Mouse (Mus musculus): ENCODE results near the gene Kng1. TPM values are rescaled to one million over a fixed set of nuclear protein-coding genes. Genes with fewer than 3 reads are reported as not detected.
"Not testable (repeated sequence)": the region's sequence is repeated elsewhere in the genome, so short reads cannot be mapped to it uniquely, and the experiment has no call there.

Gene Kng1
- polyA plus RNA-seq, 1 experiment from 2014 or later: not detected

GRCm38 (mm10) chr16:23060781-23061325 lies 3.2 kb downstream of the Kng1 start:
- H3K36me3 ChIP-seq (ENCODE audit: control insufficient read depth, insufficient read depth, low read length); ATAC-seq (ENCODE audit: insufficient number of reproducible peaks, insufficient read depth, low FRiP score, low read depth); H3K4me2 ChIP-seq (ENCODE audit: low read length); H3K9ac ChIP-seq (ENCODE audit: low read length); H3K4me3 ChIP-seq (ENCODE audit: control insufficient read depth in 1 of 2, insufficient read depth in 1 of 2, low read depth in 1 of 2, low read length in 2 of 2); H3K27ac ChIP-seq (replicated peaks in 1 of 2; ENCODE audit: control insufficient read depth in 1 of 2, insufficient read depth in 1 of 2, low read depth in 2 of 2, low read length in 2 of 2); H3K9me3 ChIP-seq (ENCODE audit: control insufficient read depth, low read length); H3K4me1 ChIP-seq (ENCODE audit: control insufficient read depth in 2 of 2, insufficient read depth in 2 of 2, low read length in 2 of 2); H3K27me3 ChIP-seq (ENCODE audit: control insufficient read depth, insufficient read depth, low read length): not testable (repeated sequence)
- 80% methylated on average over 5 of the region's 5 CpGs for WGBS

GRCm38 (mm10) chr16:23077516-23077915 lies 19.9 kb downstream of the Kng1 start:
- not testable (repeated sequence) for H3K9ac ChIP-seq (ENCODE audit: low read length); H3K9me3 ChIP-seq (ENCODE audit: control insufficient read depth, low read length); H3K36me3 ChIP-seq (ENCODE audit: control insufficient read depth, insufficient read depth, low read length); H3K27me3 ChIP-seq (ENCODE audit: control insufficient read depth, insufficient read depth, low read length); ATAC-seq (ENCODE audit: insufficient number of reproducible peaks, insufficient read depth, low FRiP score, low read depth); H3K27ac ChIP-seq (replicated peaks in 1 of 2; ENCODE audit: control insufficient read depth in 1 of 2, insufficient read depth in 1 of 2, low read depth in 2 of 2, low read length in 2 of 2); H3K4me3 ChIP-seq (ENCODE audit: control insufficient read depth in 1 of 2, insufficient read depth in 1 of 2, low read depth in 1 of 2, low read length in 2 of 2); H3K4me1 ChIP-seq (ENCODE audit: control insufficient read depth in 2 of 2, insufficient read depth in 2 of 2, low read length in 2 of 2); H3K4me2 ChIP-seq (ENCODE audit: low read length)
- 82% methylated on average over 6 of the region's 6 CpGs for WGBS

GRCm38 (mm10) chr16:23087159-23087558 lies 29.5 kb downstream of the Kng1 start:
- H3K4me3 ChIP-seq (ENCODE audit: control insufficient read depth in 1 of 2, insufficient read depth in 1 of 2, low read depth in 1 of 2, low read length in 2 of 2); H3K27ac ChIP-seq (replicated peaks in 1 of 2; ENCODE audit: control insufficient read depth in 1 of 2, insufficient read depth in 1 of 2, low read depth in 2 of 2, low read length in 2 of 2); H3K27me3 ChIP-seq (ENCODE audit: control insufficient read depth, insufficient read depth, low read length); H3K9me3 ChIP-seq (ENCODE audit: control insufficient read depth, low read length); H3K36me3 ChIP-seq (ENCODE audit: control insufficient read depth, insufficient read depth, low read length); H3K4me1 ChIP-seq (ENCODE audit: control insufficient read depth in 2 of 2, insufficient read depth in 2 of 2, low read length in 2 of 2); H3K9ac ChIP-seq (ENCODE audit: low read length); H3K4me2 ChIP-seq (ENCODE audit: low read length); ATAC-seq (ENCODE audit: insufficient number of reproducible peaks, insufficient read depth, low FRiP score, low read depth): not testable (repeated sequence)
- 64% methylated on average over 8 of the region's 8 CpGs for WGBS

GRCm38 (mm10) chr16:23087712-23088111 lies 30.0 kb downstream of the Kng1 start:
- not testable (repeated sequence) for H3K4me1 ChIP-seq (ENCODE audit: control insufficient read depth in 2 of 2, insufficient read depth in 2 of 2, low read length in 2 of 2); H3K9me3 ChIP-seq (ENCODE audit: control insufficient read depth, low read length); H3K9ac ChIP-seq (ENCODE audit: low read length); H3K27me3 ChIP-seq (ENCODE audit: control insufficient read depth, insufficient read depth, low read length); H3K27ac ChIP-seq (replicated peaks in 1 of 2; ENCODE audit: control insufficient read depth in 1 of 2, insufficient read depth in 1 of 2, low read depth in 2 of 2, low read length in 2 of 2); H3K36me3 ChIP-seq (ENCODE audit: control insufficient read depth, insufficient read depth, low read length); H3K4me2 ChIP-seq (ENCODE audit: low read length); ATAC-seq (ENCODE audit: insufficient number of reproducible peaks, insufficient read depth, low FRiP score, low read depth); H3K4me3 ChIP-seq (ENCODE audit: control insufficient read depth in 1 of 2, insufficient read depth in 1 of 2, low read depth in 1 of 2, low read length in 2 of 2)
- WGBS: 37% methylated on average over 4 of the region's 4 CpGs

GRCm38 (mm10) chr16:23088491-23088890 lies 30.8 kb downstream of the Kng1 start:
- H3K4me2 ChIP-seq (ENCODE audit: low read length); H3K9ac ChIP-seq (ENCODE audit: low read length); H3K4me1 ChIP-seq (ENCODE audit: control insufficient read depth in 2 of 2, insufficient read depth in 2 of 2, low read length in 2 of 2); H3K4me3 ChIP-seq (ENCODE audit: control insufficient read depth in 1 of 2, insufficient read depth in 1 of 2, low read depth in 1 of 2, low read length in 2 of 2); H3K27me3 ChIP-seq (ENCODE audit: control insufficient read depth, insufficient read depth, low read length); H3K9me3 ChIP-seq (ENCODE audit: control insufficient read depth, low read length); ATAC-seq (ENCODE audit: insufficient number of reproducible peaks, insufficient read depth, low FRiP score, low read depth); H3K36me3 ChIP-seq (ENCODE audit: control insufficient read depth, insufficient read depth, low read length); H3K27ac ChIP-seq (replicated peaks in 1 of 2; ENCODE audit: control insufficient read depth in 1 of 2, insufficient read depth in 1 of 2, low read depth in 2 of 2, low read length in 2 of 2): not testable (repeated sequence)
- 94% methylated on average over 1 of the region's 1 CpGs for WGBS

GRCm38 (mm10) chr16:23091345-23091744 lies 33.7 kb downstream of the Kng1 start:
- not testable (repeated sequence) for ATAC-seq (ENCODE audit: insufficient number of reproducible peaks, insufficient read depth, low FRiP score, low read depth); H3K4me3 ChIP-seq (ENCODE audit: control insufficient read depth in 1 of 2, insufficient read depth in 1 of 2, low read depth in 1 of 2, low read length in 2 of 2); H3K4me1 ChIP-seq (ENCODE audit: control insufficient read depth in 2 of 2, insufficient read depth in 2 of 2, low read length in 2 of 2); H3K27ac ChIP-seq (replicated peaks in 1 of 2; ENCODE audit: control insufficient read depth in 1 of 2, insufficient read depth in 1 of 2, low read depth in 2 of 2, low read length in 2 of 2); H3K9me3 ChIP-seq (ENCODE audit: control insufficient read depth, low read length); H3K27me3 ChIP-seq (ENCODE audit: control insufficient read depth, insufficient read depth, low read length); H3K36me3 ChIP-seq (ENCODE audit: control insufficient read depth, insufficient read depth, low read length); H3K4me2 ChIP-seq (ENCODE audit: low read length); H3K9ac ChIP-seq (ENCODE audit: low read length)

GRCm38 (mm10) chr16:23093321-23093953 lies 35.8 kb downstream of the Kng1 start:
- Histone ChIP-seq H3K4me2 (ENCODE audit: low read length) (no peak overlapping the region), H3K9ac (ENCODE audit: low read length) (no peak overlapping the region), H3K27me3 (ENCODE audit: control insufficient read depth, insufficient read depth, low read length) (no peaks in the 10 kb centered on the region), H3K9me3 (ENCODE audit: control insufficient read depth, low read length) (no peaks in the 10 kb centered on the region), H3K4me1 (ENCODE audit: control insufficient read depth in 2 of 2, insufficient read depth in 2 of 2, low read length in 2 of 2) (no peaks in the 10 kb centered on the region), H3K27ac (replicated peaks in 1 of 2; ENCODE audit: control insufficient read depth in 1 of 2, insufficient read depth in 1 of 2, low read depth in 2 of 2, low read length in 2 of 2) (no peak overlapping the region), H3K36me3 (ENCODE audit: control insufficient read depth, insufficient read depth, low read length) (no peaks in the 10 kb centered on the region), H3K4me3 (ENCODE audit: control insufficient read depth in 1 of 2, insufficient read depth in 1 of 2, low read depth in 1 of 2, low read length in 2 of 2) (no peak overlapping the region)
- 74% methylated on average over 13 of the region's 13 CpGs for WGBS
- ATAC-seq (ENCODE audit: insufficient number of reproducible peaks, insufficient read depth, low FRiP score, low read depth): no peak

- no peak overlapping the region for H3K4me2 ChIP-seq (ENCODE audit: low read length)
- H3K4me1 ChIP-seq (ENCODE audit: control insufficient read depth in 2 of 2, insufficient read depth in 2 of 2, low read length in 2 of 2): no peaks in the 10 kb centered on the region
- WGBS: 85% methylated on average over 6 of the region's 6 CpGs
- no peak for ATAC-seq (ENCODE audit: insufficient number of reproducible peaks, insufficient read depth, low FRiP score, low read depth)
- no peak overlapping the region for H3K27ac ChIP-seq (replicated peaks in 1 of 2; ENCODE audit: control insufficient read depth in 1 of 2, insufficient read depth in 1 of 2, low read depth in 2 of 2, low read length in 2 of 2)
- no peak overlapping the region for H3K9ac ChIP-seq (ENCODE audit: low read length)
- H3K27me3 ChIP-seq (ENCODE audit: control insufficient read depth, insufficient read depth, low read length): no peaks in the 10 kb centered on the region
- H3K36me3 ChIP-seq (ENCODE audit: control insufficient read depth, insufficient read depth, low read length): no peaks in the 10 kb centered on the region
- no peak overlapping the region for H3K4me3 ChIP-seq (ENCODE audit: control insufficient read depth in 1 of 2, insufficient read depth in 1 of 2, low read depth in 1 of 2, low read length in 2 of 2)
- H3K9me3 ChIP-seq (ENCODE audit: control insufficient read depth, low read length): no peaks in the 10 kb centered on the region
Measured at GRCm38 (mm10) chr16:23094136-23094535, 36.5 kb downstream of the Kng1 start.

All from heart, embryonic 14.5 days (tissue).